Mouse (Mus musculus) spleen, adult 18-20 months (tissue): Measurements from ENCODE around the gene Hcls1.

Source experiments
- DNase-seq, 2 experiments: peaks; one replicate each; pipeline ENCODE4 v3.0.0; 2022; ENCODE audit warnings: mixed read lengths in 2 of 2

Gene Hcls1

GRCm38 (mm10) chr16:36934841-36935620, at the start of gene Hcls1:
Hcls1 (plus strand) TSS chr16:36934983.
- DNase-seq: peak; percentile 69

- DNase-seq: no peak
Measured at GRCm38 (mm10) chr16:36885912-36886311, 48.9 kb upstream of the Hcls1 start.

- DNase-seq: no peak
Measured at GRCm38 (mm10) chr16:36887546-36887945, 47.2 kb upstream of the Hcls1 start.

- DNase-seq: no peak
Measured at GRCm38 (mm10) chr16:36890559-36890958, 44.2 kb upstream of the Hcls1 start.

GRCm38 (mm10) chr16:36891415-36891814, 43.4 kb upstream of the Hcls1 start:
- no peak for DNase-seq

- no peak for DNase-seq
Measured at GRCm38 (mm10) chr16:36893317-36893716, 41.5 kb upstream of the Hcls1 start.

GRCm38 (mm10) chr16:36896712-36897111, 38.1 kb upstream of the Hcls1 start:
- DNase-seq: no peak

- no peak for DNase-seq
Measured at GRCm38 (mm10) chr16:36903156-36903555, 31.6 kb upstream of the Hcls1 start.

- DNase-seq: peak in 1 of 2 experiments; percentile 33
Measured at GRCm38 (mm10) chr16:36911909-36912308, 22.9 kb upstream of the Hcls1 start.

GRCm38 (mm10) chr16:36912311-36912710, 22.5 kb upstream of the Hcls1 start:
- no peak for DNase-seq

GRCm38 (mm10) chr16:36914195-36914594, 20.6 kb upstream of the Hcls1 start:
- DNase-seq: no peak

- no peak for DNase-seq
Measured at GRCm38 (mm10) chr16:36918505-36918904, 16.3 kb upstream of the Hcls1 start.

- no peak for DNase-seq
Measured at GRCm38 (mm10) chr16:36920410-36920809, 14.4 kb upstream of the Hcls1 start.

GRCm38 (mm10) chr16:36921067-36921613, 13.6 kb upstream of the Hcls1 start:
- no peak for DNase-seq

- DNase-seq: no peak
Measured at GRCm38 (mm10) chr16:36921980-36922379, 12.8 kb upstream of the Hcls1 start.

- DNase-seq: no peak
Measured at GRCm38 (mm10) chr16:36924312-36924711, 10.5 kb upstream of the Hcls1 start.

GRCm38 (mm10) chr16:36925351-36925750, 9.4 kb upstream of the Hcls1 start:
- no peak for DNase-seq

- DNase-seq: no peak
Measured at GRCm38 (mm10) chr16:36925797-36926196, 9.0 kb upstream of the Hcls1 start.

- no peak for DNase-seq
Measured at GRCm38 (mm10) chr16:36926514-36927447, 8.0 kb upstream of the Hcls1 start.

- no peak for DNase-seq
Measured at GRCm38 (mm10) chr16:36927495-36928105, 7.2 kb upstream of the Hcls1 start.

GRCm38 (mm10) chr16:36928106-36928500, 6.7 kb upstream of the Hcls1 start:
- no peak for DNase-seq

- no peak for DNase-seq
Measured at GRCm38 (mm10) chr16:36929216-36929615, 5.6 kb upstream of the Hcls1 start.
